Mouse (Mus musculus) heart, embryonic 13.5 days (tissue): ENCODE data around the gene 6030468B19Rik. TPM values are rescaled to one million over a fixed set of nuclear protein-coding genes. Genes with fewer than 3 reads are reported as not detected.
"Not testable (repeated sequence)": the region's sequence is repeated elsewhere in the genome, so short reads cannot be mapped to it uniquely, and the experiment has no call there.

Experiments
- ATAC-seq: fragments of 200-750 bp; cut with Nextera tagmentation; 2 replicates; pipeline ENCODE4 v1.8.0; 2017; ENCODE audit warnings: moderate TSS enrichment; ENCODE audit not compliant: insufficient number of reproducible peaks, low FRiP score, low TSS enrichment; ENCODE audit errors: extremely low read depth
- H3K27ac ChIP-seq: fragments of 300-500 bp; sonication (generic); replicated peaks from 2 replicates; pipeline ENCODE4 v1.5.1; 2015; ENCODE audit warnings: moderate library complexity, mild to moderate bottlenecking, inconsistent platforms
- H3K27me3 ChIP-seq: fragments of 300-500 bp; sonication (generic); replicated peaks from 2 replicates; pipeline ENCODE4 v1.6.1; 2015; ENCODE audit warnings: mild to moderate bottlenecking, inconsistent platforms
- H3K36me3 ChIP-seq: fragments of 300-500 bp; sonication (generic); 2 replicates; pipeline ENCODE4 v1.6.1; 2015; ENCODE audit warnings: mild to moderate bottlenecking, inconsistent platforms
- H3K4me1 ChIP-seq: fragments of 300-500 bp; sonication (generic); 2 replicates; pipeline ENCODE4 v1.6.1; 2015; ENCODE audit warnings: inconsistent platforms
- H3K4me2 ChIP-seq: fragments of 300-500 bp; sonication (generic); 2 replicates; pipeline ENCODE4 v1.6.1; 2015; ENCODE audit warnings: inconsistent platforms, mild to moderate bottlenecking, moderate library complexity
- H3K4me3 ChIP-seq: fragments of 300-500 bp; sonication (generic); 2 replicates; pipeline ENCODE4 v1.5.1; 2015; ENCODE audit warnings: moderate library complexity, mild to moderate bottlenecking, inconsistent platforms
- H3K9ac ChIP-seq: fragments of 300-500 bp; sonication (generic); 2 replicates; pipeline ENCODE4 v1.6.1; 2015; ENCODE audit warnings: inconsistent platforms, mild to moderate bottlenecking, moderate library complexity
- H3K9me3 ChIP-seq: fragments of 300-500 bp; sonication (generic); 2 replicates; pipeline ENCODE4 v1.6.1; 2016; ENCODE audit warnings: inconsistent platforms
- WGBS: fragments of 180-500 bp; shearing (Covaris S2); methylation state at CpG from one replicate; pipeline ENCODE4 v1.1.7; 2015; ENCODE audit warnings: mixed read lengths; 5-methylcytosine and 5-hydroxymethylcytosine counted together
- polyA plus RNA-seq: library from polyadenylated mRNA; unstranded; fragments of >200 nt; fragmentation: Nextera tagmentation; extraction: Ambion mirVana; gene quantifications from 2 replicates; pipeline ENCODE4 v1.2.1, GENCODE M21; 2015

Gene 6030468B19Rik
- polyA plus RNA-seq, 1 experiment from 2014 or later: 1.3 TPM

DNA sequence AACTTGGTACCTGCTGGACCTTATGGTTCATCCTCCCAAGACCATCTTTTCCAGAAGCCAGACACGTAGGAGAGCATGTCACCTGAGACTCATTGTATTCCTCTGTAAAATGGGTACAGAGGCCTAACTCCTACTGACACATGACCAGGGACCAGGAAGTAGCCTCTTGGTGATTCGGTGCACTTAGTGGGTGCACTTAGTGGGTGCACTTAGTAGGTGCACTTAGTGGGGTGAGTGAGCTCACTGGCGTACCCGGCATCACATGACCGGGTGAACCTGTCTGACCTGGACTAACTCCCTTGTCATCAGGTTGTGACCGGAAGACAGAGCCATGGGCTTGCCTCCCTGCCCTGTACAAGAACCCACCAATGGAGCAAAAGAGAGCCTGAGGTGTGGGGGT lies 9.3 kb downstream of the 6030468B19Rik start:
- Histone ChIP-seq H3K4me3 (no peak overlapping the region), H3K9me3 (no peaks in the 10 kb centered on the region), H3K4me2 (no peak overlapping the region), H3K27me3 (0 out of 2 replicates have a peak, but pooled peaks cover 3% of the 10 kb centered on the region), H3K4me1 (peaks cover 22% of the 10 kb centered on the region), H3K36me3 (peaks cover 5% of the 10 kb centered on the region), H3K27ac (no peak overlapping the region), H3K9ac (no peak overlapping the region)
- ATAC-seq: no peak
- 90% methylated on average over 6 of the region's 6 CpGs for WGBS

- Histone ChIP-seq H3K27me3 (no peaks in the 10 kb centered on the region), H3K27ac (peak within 1 kb of the TSS; percentile 75), H3K4me2 (peak within 1 kb of the TSS; percentile 97), H3K4me1 (peaks cover 32% of the 10 kb centered on the region), H3K9ac (peak within 1 kb of the TSS; percentile 91), H3K4me3 (peak within 1 kb of the TSS; percentile 90), H3K36me3 (peaks cover 34% of the 10 kb centered on the region), H3K9me3 (no peaks in the 10 kb centered on the region)
- under 1% methylated on average over 75 of the region's 75 CpGs for WGBS
- ATAC-seq: peak; percentile 64
Measured at GRCm38 (mm10) chr11:117809407-117810311, 12.2 kb downstream of the 6030468B19Rik start, which contains the start of the genes Gm20708 and Syngr2. Gm20708 (plus strand) TSS chr11:117809668. Syngr2 (plus strand) TSS chr11:117809668.

GRCm38 (mm10) chr11:117810401-117811046 lies 13.1 kb downstream of the 6030468B19Rik start:
- Histone ChIP-seq H3K4me1 (peaks cover 38% of the 10 kb centered on the region), H3K9ac (peak overlapping the region; percentile 91), H3K27ac (peak overlapping the region; percentile 75), H3K9me3 (no peaks in the 10 kb centered on the region), H3K4me3 (peak overlapping the region; percentile 90), H3K27me3 (no peaks in the 10 kb centered on the region), H3K36me3 (peaks cover 43% of the 10 kb centered on the region), H3K4me2 (peak overlapping the region; percentile 97)
- WGBS: under 1% methylated on average over 21 of the region's 21 CpGs
- peak; percentile 74 for ATAC-seq

GRCm38 (mm10) chr11:117813867-117814266 lies 16.4 kb downstream of the 6030468B19Rik start:
- 58% methylated on average over 5 of the region's 5 CpGs for WGBS
- Histone ChIP-seq H3K27me3 (no peaks in the 10 kb centered on the region), H3K9ac (0 out of 2 replicates have a peak overlapping the region, but pooled peaks have one; percentile 10), H3K27ac (no peak overlapping the region), H3K4me1 (peaks cover 45% of the 10 kb centered on the region), H3K9me3 (no peaks in the 10 kb centered on the region), H3K4me3 (no peak overlapping the region), H3K4me2 (no peak overlapping the region), H3K36me3 (peaks cover 75% of the 10 kb centered on the region)
- no peak for ATAC-seq

GRCm38 (mm10) chr11:117814704-117815366 lies 17.4 kb downstream of the 6030468B19Rik start:
- Histone ChIP-seq H3K4me1 (peaks cover 48% of the 10 kb centered on the region), H3K27ac (no peak overlapping the region; the same call in 1 of the 2 replicates), H3K9me3 (no peaks in the 10 kb centered on the region), H3K36me3 (peaks cover 85% of the 10 kb centered on the region), H3K4me2 (no peak overlapping the region), H3K9ac (peak overlapping the region; percentile 63), H3K4me3 (no peak overlapping the region), H3K27me3 (no peaks in the 10 kb centered on the region)
- ATAC-seq: no peak
- 84% methylated on average over 6 of the region's 6 CpGs for WGBS

DNA sequence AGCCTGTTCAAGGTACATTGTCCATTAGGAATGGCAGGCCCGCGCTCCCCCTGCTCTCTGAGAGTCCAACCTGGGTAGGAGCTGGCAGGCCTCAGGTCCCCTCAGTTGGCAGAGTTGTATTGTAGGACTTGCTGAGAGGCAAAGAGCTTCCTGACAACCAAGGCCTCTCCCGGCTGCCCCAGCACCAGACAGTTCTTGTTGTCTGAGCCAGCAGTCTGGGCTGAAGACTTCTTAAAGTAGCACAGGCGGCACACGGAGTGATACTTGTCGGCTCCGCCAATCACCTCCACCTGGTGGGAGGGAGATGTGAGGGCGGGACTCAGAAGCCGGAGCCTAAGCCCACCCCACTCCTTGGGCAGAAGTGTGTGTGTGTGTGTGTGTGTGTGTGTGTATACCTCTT lies 18.4 kb downstream of the 6030468B19Rik start:
- not testable (repeated sequence) for H3K9ac ChIP-seq, H3K27ac ChIP-seq, H3K4me2 ChIP-seq, ATAC-seq, H3K27me3 ChIP-seq, H3K9me3 ChIP-seq, H3K4me3 ChIP-seq
- peaks cover 95% of the 10 kb centered on the region for H3K36me3 ChIP-seq
- peaks cover 50% of the 10 kb centered on the region for H3K4me1 ChIP-seq
- WGBS: 75% methylated on average over 9 of the region's 9 CpGs

DNA sequence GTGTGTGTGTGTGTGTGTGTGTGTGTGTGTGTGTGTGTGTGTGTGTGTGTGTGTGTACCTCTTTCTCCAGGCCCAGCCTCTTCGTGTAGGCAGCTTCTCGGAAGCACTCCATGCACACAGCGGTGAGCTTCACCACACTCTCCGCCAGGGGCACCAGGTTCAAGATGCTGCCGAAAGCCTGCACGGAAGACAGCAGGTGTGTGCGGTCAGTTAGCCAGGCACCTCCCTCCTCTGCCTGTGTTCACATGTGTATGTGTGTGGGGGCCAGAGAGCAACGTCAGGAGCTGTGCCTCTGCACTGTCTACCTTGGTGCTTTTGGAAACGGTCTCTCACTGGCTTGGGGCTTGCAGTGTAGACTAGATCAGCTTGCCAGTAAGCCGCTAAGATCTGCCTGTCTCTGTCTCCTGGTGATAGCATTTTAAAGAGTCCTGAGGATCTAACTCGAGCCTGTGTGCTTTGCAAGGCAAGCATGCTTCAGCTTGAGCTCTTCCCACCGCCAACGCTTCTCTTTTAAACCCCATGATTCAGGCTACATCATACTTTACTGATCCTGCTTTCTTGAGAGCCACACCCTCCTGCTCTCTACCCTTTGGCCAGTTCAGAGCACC lies 19.0 kb downstream of the 6030468B19Rik start:
- no peaks in the 10 kb centered on the region for H3K9me3 ChIP-seq

DNA sequence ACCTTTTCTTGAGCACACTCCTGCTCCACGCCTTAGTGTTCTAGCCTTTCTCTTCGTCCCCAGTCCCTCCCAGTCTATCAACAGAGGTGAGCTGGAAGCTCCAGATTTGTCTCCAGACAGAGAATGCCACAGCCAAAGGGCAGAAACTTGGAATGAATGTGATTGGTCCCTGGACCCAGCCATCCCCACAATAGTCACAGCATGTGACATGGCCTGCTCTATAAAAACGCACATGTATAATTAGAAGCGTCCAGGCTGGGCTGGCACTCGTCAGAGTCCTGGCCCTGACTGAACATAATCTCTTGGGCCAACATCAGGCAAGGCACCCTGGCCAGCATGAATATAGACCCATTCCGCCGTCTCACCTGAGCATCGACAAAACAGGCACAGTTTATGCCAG lies 21.6 kb downstream of the 6030468B19Rik start:
- 61% methylated on average over 8 of the region's 8 CpGs for whole genome bisulfite sequencing
- H3K27ac ChIP-seq: peak overlapping the region; percentile 76
- H3K27me3 ChIP-seq: no peaks in the 10 kb centered on the region
- H3K36me3 ChIP-seq: peaks cover 96% of the 10 kb centered on the region
- no peak overlapping the region for H3K4me3 ChIP-seq
- peaks cover 60% of the 10 kb centered on the region for H3K4me1 ChIP-seq
- H3K9ac ChIP-seq: peak overlapping the region; percentile 59; the same call in 1 of the 2 replicates
- H3K9me3 ChIP-seq: no peaks in the 10 kb centered on the region
- H3K4me2 ChIP-seq: 0 out of 2 replicates have a peak overlapping the region, but pooled peaks have one; percentile 7
- no peak for ATAC-seq

More for the DNA sequence above, 19.0 kb downstream of the 6030468B19Rik start:
- 86% methylated on average over 13 of the region's 13 CpGs for WGBS
- Histone ChIP-seq H3K27me3 (no peaks in the 10 kb centered on the region), H3K27ac (no peak overlapping the region), H3K9ac (no peak overlapping the region), H3K4me3 (no peak overlapping the region), H3K36me3 (peaks cover 99% of the 10 kb centered on the region), H3K4me1 (peaks cover 43% of the 10 kb centered on the region), H3K4me2 (no peak overlapping the region)
- no peak for ATAC-seq

DNA sequence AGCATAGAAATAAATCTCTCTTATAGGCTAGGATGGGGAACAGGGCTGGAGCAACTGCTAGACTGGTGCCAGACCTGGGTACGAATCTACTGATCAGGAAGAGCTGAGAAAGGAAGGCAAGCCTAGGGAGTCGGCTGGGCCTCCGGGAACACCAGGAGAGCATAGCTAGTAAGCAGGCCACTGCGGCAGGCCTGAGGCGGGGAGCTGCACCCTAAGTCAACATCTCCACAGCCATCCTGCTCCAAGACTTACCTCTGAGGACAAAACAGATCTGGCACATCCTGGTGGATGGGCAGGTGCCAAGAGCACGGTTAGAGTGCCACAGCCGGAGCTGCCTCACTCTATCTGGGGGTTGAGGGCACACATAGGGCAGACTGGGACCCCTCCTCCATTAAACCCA lies 22.7 kb downstream of the 6030468B19Rik start:
- H3K9me3 ChIP-seq: no peaks in the 10 kb centered on the region
- 93% methylated on average over 7 of the region's 7 CpGs for WGBS
- H3K4me2 ChIP-seq: no peak overlapping the region
- no peak for ATAC-seq
- peaks cover 58% of the 10 kb centered on the region for H3K4me1 ChIP-seq
- peaks cover 85% of the 10 kb centered on the region for H3K36me3 ChIP-seq
- H3K4me3 ChIP-seq: no peak overlapping the region
- H3K9ac ChIP-seq: 0 out of 2 replicates have a peak overlapping the region, but pooled peaks have one; percentile 10
- no peaks in the 10 kb centered on the region for H3K27me3 ChIP-seq
- peak overlapping the region; percentile 76 for H3K27ac ChIP-seq

GRCm38 (mm10) chr11:117821868-117822267 lies 24.4 kb downstream of the 6030468B19Rik start:
- H3K9me3 ChIP-seq: no peaks in the 10 kb centered on the region
- peaks cover 69% of the 10 kb centered on the region for H3K36me3 ChIP-seq
- ATAC-seq: no peak
- H3K4me3 ChIP-seq: no peak overlapping the region
- H3K9ac ChIP-seq: no peak overlapping the region
- H3K27ac ChIP-seq: no peak overlapping the region
- H3K27me3 ChIP-seq: no peaks in the 10 kb centered on the region
- H3K4me2 ChIP-seq: no peak overlapping the region
- H3K4me1 ChIP-seq: peaks cover 66% of the 10 kb centered on the region
- WGBS: 92% methylated on average over 9 of the region's 9 CpGs
